Mouse (Mus musculus): Measurements from ENCODE around the gene Dnajc21. TPM values are rescaled to one million over a fixed set of nuclear protein-coding genes. Genes with fewer than 3 reads are reported as not detected.
"Not testable (repeated sequence)": the region's sequence is repeated elsewhere in the genome, so short reads cannot be mapped to it uniquely, and the experiment has no call there.

The Dnajc21 gene
- polyA plus RNA-seq (2015; fragmentation: Nextera tagmentation; extraction: Ambion mirVana) = 7.3 and 7.4 TPM in 2 replicates

DNA sequence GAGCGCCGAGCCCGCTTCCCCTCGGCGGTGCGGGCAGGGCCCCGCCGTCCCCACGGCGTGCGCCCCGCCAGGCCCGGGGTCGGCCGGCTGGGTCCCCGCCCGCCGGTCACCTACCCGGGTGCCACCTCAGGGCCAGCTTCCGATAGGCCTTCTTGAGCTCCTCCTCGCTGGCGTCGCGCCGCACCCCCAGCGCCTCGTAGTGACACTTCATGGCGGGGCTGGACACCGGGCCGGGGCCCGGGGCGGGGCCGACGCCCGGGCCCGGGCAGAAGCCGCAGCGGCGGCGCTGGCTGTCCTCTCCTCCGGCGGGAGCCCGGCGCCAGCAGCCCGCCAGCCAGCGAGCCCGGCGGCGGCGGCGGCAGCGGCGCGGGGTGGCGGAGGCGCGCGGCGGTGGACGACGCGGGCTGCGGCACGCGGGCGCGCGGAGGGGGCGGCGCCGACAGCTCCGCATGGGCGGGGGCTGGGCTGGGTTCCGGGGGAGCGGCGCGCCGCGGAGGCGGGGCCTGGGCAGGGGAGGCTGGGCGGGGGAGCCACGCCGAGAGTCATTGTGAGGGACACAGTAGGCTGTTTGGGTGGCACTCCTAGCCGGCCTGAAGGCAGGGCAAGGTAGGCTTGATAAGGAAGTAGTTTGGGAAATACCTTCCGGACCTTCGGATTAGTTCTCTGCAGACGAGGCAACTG lies at the start of gene Dnajc21:
Gene Dnajc21, minus strand, starts transcription at position 366 of the 681 bp plus-strand sequence.
- Histone ChIP-seq H3K4me1 (ENCODE audit: control insufficient read depth, insufficient read depth, low read length) (peaks cover 4% of the 10 kb centered on the region; the same call in 1 of the 2 replicates), H3K27ac (ENCODE audit: low read length) (peak within 1 kb of the TSS; percentile 88), H3K36me3 (ENCODE audit: control insufficient read depth, insufficient read depth, low read length) (peaks cover 3% of the 10 kb centered on the region; the same call in 1 of the 2 replicates), H3K9me3 (replicated peaks; ENCODE audit: control insufficient read depth, low read length) (no peaks in the 10 kb centered on the region), H3K9ac (ENCODE audit: low read length) (peak within 1 kb of the TSS; percentile 90), H3K27me3 (ENCODE audit: control insufficient read depth, insufficient read depth, low read length) (no peaks in the 10 kb centered on the region), H3K4me3 (replicated peaks; ENCODE audit: low read length) (peak within 1 kb of the TSS; percentile 87), H3K4me2 (ENCODE audit: low read depth, low read length) (peak within 1 kb of the TSS; percentile 85)
- under 1% methylated on average over 65 of the region's 87 CpGs for WGBS
- ATAC-seq (ENCODE audit: insufficient read depth, low FRiP score) = peak; percentile 99

DNA sequence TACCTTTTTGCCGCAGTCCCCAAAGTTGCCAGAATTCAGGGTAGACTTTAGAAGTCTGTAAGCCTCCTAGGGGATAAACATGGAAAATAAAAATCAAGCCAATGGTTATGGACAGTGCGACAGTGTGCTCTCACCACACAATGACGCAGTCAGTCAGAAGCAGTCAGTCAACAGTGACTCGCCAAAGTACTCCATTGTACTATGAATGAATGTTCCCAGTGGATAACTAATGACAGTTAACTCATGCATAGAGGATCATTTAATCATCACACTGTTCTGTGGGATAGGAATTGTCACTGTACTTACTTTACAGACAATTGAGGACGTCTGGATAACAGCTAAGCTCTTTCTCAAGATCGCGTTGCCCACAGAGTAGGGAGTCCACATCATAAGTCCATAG lies 44.9 kb upstream of the Dnajc21 start:
- H3K4me2 ChIP-seq (ENCODE audit: low read depth, low read length) = no peak overlapping the region
- H3K4me3 ChIP-seq (replicated peaks; ENCODE audit: low read length) = no peak overlapping the region
- no peaks in the 10 kb centered on the region for H3K27me3 ChIP-seq (ENCODE audit: control insufficient read depth, insufficient read depth, low read length)
- H3K4me1 ChIP-seq (ENCODE audit: control insufficient read depth, insufficient read depth, low read length) = no peaks in the 10 kb centered on the region
- H3K36me3 ChIP-seq (ENCODE audit: control insufficient read depth, insufficient read depth, low read length) = no peaks in the 10 kb centered on the region
- no peak overlapping the region for H3K9ac ChIP-seq (ENCODE audit: low read length)
- H3K27ac ChIP-seq (ENCODE audit: low read length) = no peak overlapping the region
- WGBS = 88% methylated on average over 7 of the region's 7 CpGs
- ATAC-seq (ENCODE audit: insufficient read depth, low FRiP score) = no peak
- no peaks in the 10 kb centered on the region for H3K9me3 ChIP-seq (replicated peaks; ENCODE audit: control insufficient read depth, low read length)

GRCm38 (mm10) chr15:10506099-10506498 lies 35.8 kb upstream of the Dnajc21 start:
- Histone ChIP-seq H3K36me3 (ENCODE audit: control insufficient read depth, insufficient read depth, low read length) (no peaks in the 10 kb centered on the region), H3K4me3 (replicated peaks; ENCODE audit: low read length) (no peak overlapping the region), H3K27me3 (ENCODE audit: control insufficient read depth, insufficient read depth, low read length) (no peaks in the 10 kb centered on the region), H3K9me3 (replicated peaks; ENCODE audit: control insufficient read depth, low read length) (no peaks in the 10 kb centered on the region), H3K27ac (ENCODE audit: low read length) (no peak overlapping the region), H3K9ac (ENCODE audit: low read length) (no peak overlapping the region), H3K4me1 (ENCODE audit: control insufficient read depth, insufficient read depth, low read length) (no peaks in the 10 kb centered on the region), H3K4me2 (ENCODE audit: low read depth, low read length) (no peak overlapping the region)
- no peak for ATAC-seq (ENCODE audit: insufficient read depth, low FRiP score)
- 68% methylated on average over 11 of the region's 11 CpGs for WGBS

DNA sequence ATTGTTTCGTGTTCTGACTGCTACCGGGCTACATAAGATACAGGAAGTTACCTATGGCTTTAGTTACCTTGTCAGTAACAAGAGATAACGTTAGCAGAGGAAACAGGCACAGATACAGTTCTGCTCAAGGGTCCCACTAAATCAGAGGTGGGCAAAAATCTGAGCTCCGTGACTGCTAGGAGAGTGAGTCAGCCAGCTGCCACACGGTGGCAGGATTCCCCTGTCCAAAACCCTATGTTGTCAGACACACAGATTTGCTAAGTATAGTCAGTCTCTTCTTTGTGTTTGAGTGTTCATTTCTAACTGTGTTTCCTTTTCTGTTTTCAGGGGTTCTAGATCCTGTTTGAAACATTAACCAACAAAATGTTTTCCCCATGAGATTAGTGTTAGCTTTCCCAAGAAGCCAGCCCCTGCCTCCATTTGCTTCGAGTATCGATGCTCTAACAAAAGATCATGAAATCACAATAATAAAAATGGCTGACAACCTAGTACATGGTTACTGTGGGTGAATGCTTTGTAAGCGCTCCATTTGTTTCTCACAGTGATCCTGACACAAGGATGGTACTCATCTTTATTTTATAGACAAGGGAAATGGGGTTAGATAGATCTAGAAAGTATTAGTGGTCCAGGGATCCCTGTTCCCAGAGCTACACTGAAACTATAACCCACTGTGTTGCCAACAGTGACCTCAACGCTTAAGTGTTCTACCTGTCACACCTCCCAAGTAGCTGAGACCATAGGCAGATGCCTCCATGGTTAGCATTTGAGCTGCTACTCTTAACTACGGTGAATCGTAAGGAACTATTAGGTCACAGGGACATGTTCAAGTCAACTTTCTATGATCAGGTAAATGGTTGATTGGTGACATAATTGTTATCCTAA lies 30.8 kb upstream of the Dnajc21 start:
- H3K4me2 ChIP-seq (ENCODE audit: low read depth, low read length) = no peak overlapping the region
- H3K9ac ChIP-seq (ENCODE audit: low read length) = no peak overlapping the region
- H3K36me3 ChIP-seq (ENCODE audit: control insufficient read depth, insufficient read depth, low read length) = no peaks in the 10 kb centered on the region
- H3K4me1 ChIP-seq (ENCODE audit: control insufficient read depth, insufficient read depth, low read length) = no peaks in the 10 kb centered on the region
- WGBS = 57% methylated on average over 11 of the region's 11 CpGs
- no peak overlapping the region for H3K4me3 ChIP-seq (replicated peaks; ENCODE audit: low read length)
- no peaks in the 10 kb centered on the region for H3K9me3 ChIP-seq (replicated peaks; ENCODE audit: control insufficient read depth, low read length)
- H3K27ac ChIP-seq (ENCODE audit: low read length) = no peak overlapping the region
- no peaks in the 10 kb centered on the region for H3K27me3 ChIP-seq (ENCODE audit: control insufficient read depth, insufficient read depth, low read length)
- no peak for ATAC-seq (ENCODE audit: insufficient read depth, low FRiP score)

GRCm38 (mm10) chr15:10500035-10500434 lies 29.7 kb upstream of the Dnajc21 start:
- H3K36me3 ChIP-seq (ENCODE audit: control insufficient read depth, insufficient read depth, low read length) = no peaks in the 10 kb centered on the region
- no peak overlapping the region for H3K4me2 ChIP-seq (ENCODE audit: low read depth, low read length)
- 69% methylated on average over 5 of the region's 5 CpGs for WGBS
- no peak overlapping the region for H3K27ac ChIP-seq (ENCODE audit: low read length)
- H3K4me3 ChIP-seq (replicated peaks; ENCODE audit: low read length) = no peak overlapping the region
- no peak overlapping the region for H3K9ac ChIP-seq (ENCODE audit: low read length)
- no peaks in the 10 kb centered on the region for H3K4me1 ChIP-seq (ENCODE audit: control insufficient read depth, insufficient read depth, low read length)
- no peaks in the 10 kb centered on the region for H3K9me3 ChIP-seq (replicated peaks; ENCODE audit: control insufficient read depth, low read length)
- no peak for ATAC-seq (ENCODE audit: insufficient read depth, low FRiP score)
- H3K27me3 ChIP-seq (ENCODE audit: control insufficient read depth, insufficient read depth, low read length) = no peaks in the 10 kb centered on the region

GRCm38 (mm10) chr15:10499593-10499992 lies 29.3 kb upstream of the Dnajc21 start:
- H3K4me1 ChIP-seq (ENCODE audit: control insufficient read depth, insufficient read depth, low read length) = no peaks in the 10 kb centered on the region
- H3K27ac ChIP-seq (ENCODE audit: low read length) = no peak overlapping the region
- H3K4me3 ChIP-seq (replicated peaks; ENCODE audit: low read length) = no peak overlapping the region
- H3K9ac ChIP-seq (ENCODE audit: low read length) = no peak overlapping the region
- no peaks in the 10 kb centered on the region for H3K27me3 ChIP-seq (ENCODE audit: control insufficient read depth, insufficient read depth, low read length)
- H3K36me3 ChIP-seq (ENCODE audit: control insufficient read depth, insufficient read depth, low read length) = no peaks in the 10 kb centered on the region
- WGBS = 72% methylated on average over 5 of the region's 5 CpGs
- ATAC-seq (ENCODE audit: insufficient read depth, low FRiP score) = no peak
- H3K4me2 ChIP-seq (ENCODE audit: low read depth, low read length) = no peak overlapping the region
- no peaks in the 10 kb centered on the region for H3K9me3 ChIP-seq (replicated peaks; ENCODE audit: control insufficient read depth, low read length)

DNA sequence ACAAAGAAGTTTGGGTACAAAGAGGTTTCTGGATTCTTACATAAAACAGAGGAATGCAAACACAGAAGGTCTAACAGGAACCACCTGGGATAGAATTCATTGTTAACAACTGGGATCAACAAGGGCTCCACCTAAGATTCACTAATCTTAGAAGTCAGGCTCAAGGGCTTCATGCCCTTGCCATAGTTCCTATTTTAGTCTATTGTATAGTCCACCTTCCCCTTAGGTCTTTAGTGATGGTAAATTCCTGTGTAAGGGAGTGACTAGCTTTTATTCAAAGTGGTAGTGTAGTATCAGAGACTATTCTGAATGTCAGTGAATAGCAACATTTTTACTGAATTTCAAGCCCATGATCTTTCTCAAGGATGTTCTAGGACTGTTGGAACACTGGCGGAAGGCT lies 26.4 kb upstream of the Dnajc21 start:
- H3K36me3 ChIP-seq (ENCODE audit: control insufficient read depth, insufficient read depth, low read length); H3K27me3 ChIP-seq (ENCODE audit: control insufficient read depth, insufficient read depth, low read length); H3K27ac ChIP-seq (ENCODE audit: low read length); ATAC-seq (ENCODE audit: insufficient read depth, low FRiP score); H3K4me1 ChIP-seq (ENCODE audit: control insufficient read depth, insufficient read depth, low read length); H3K4me3 ChIP-seq (replicated peaks; ENCODE audit: low read length); H3K4me2 ChIP-seq (ENCODE audit: low read depth, low read length); H3K9me3 ChIP-seq (replicated peaks; ENCODE audit: control insufficient read depth, low read length); H3K9ac ChIP-seq (ENCODE audit: low read length): not testable (repeated sequence)
- 96% methylated on average over 1 of the region's 1 CpGs for WGBS

DNA sequence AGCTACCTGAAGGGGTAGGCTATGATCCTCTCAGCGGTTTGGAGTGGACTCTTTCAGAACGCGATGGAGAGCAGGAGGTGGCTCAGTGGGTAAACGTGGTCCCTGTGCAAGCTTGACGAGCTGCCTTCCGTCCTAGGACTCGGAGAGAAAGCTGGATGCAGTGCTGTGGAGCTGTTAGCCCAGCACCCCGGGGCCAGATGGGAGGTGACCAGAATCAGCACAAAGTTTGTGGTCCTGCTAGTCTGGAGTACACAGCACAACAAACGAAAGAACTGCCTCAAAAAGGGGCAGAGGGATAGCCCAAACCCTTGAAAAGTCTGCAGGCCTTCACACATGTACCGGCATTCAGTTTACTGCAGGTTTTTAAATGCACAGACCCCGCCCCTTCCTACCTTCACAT lies 25.6 kb upstream of the Dnajc21 start:
- Histone ChIP-seq H3K27me3 (ENCODE audit: control insufficient read depth, insufficient read depth, low read length) (no peaks in the 10 kb centered on the region), H3K4me1 (ENCODE audit: control insufficient read depth, insufficient read depth, low read length) (no peaks in the 10 kb centered on the region), H3K4me2 (ENCODE audit: low read depth, low read length) (no peak overlapping the region), H3K27ac (ENCODE audit: low read length) (no peak overlapping the region), H3K9me3 (replicated peaks; ENCODE audit: control insufficient read depth, low read length) (no peaks in the 10 kb centered on the region), H3K9ac (ENCODE audit: low read length) (no peak overlapping the region), H3K36me3 (ENCODE audit: control insufficient read depth, insufficient read depth, low read length) (peaks cover 9% of the 10 kb centered on the region; the same call in 1 of the 2 replicates), H3K4me3 (replicated peaks; ENCODE audit: low read length) (no peak overlapping the region)
- 92% methylated on average over 11 of the region's 11 CpGs for WGBS
- ATAC-seq (ENCODE audit: insufficient read depth, low FRiP score) = no peak

DNA sequence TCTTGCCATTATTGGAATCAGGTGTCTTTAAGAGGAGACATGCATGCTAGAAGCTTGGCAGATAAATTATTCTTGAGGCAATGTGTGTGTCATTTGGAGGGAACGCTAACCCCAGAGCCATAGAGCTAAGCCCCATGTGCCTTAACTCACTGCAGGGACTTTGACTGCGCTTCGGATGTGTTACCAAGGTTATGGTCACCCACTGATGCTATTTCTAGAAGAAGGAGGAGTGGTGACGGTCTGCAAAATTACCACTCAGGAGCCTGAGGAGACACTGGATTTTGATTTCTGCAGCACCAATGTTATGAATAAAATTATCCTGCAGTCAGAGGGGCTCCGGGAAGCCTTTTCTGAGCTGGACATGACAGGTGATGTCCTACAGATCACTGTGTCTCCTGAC lies 19.8 kb upstream of the Dnajc21 start:
- no peaks in the 10 kb centered on the region for H3K27me3 ChIP-seq (ENCODE audit: control insufficient read depth, insufficient read depth, low read length)

More for the DNA sequence above, 19.8 kb upstream of the Dnajc21 start:
- Histone ChIP-seq H3K27ac (ENCODE audit: low read length) (no peak overlapping the region), H3K9me3 (replicated peaks; ENCODE audit: control insufficient read depth, low read length) (no peaks in the 10 kb centered on the region), H3K36me3 (ENCODE audit: control insufficient read depth, insufficient read depth, low read length) (peaks cover 9% of the 10 kb centered on the region; the same call in 1 of the 2 replicates), H3K4me2 (ENCODE audit: low read depth, low read length) (no peak overlapping the region), H3K4me1 (ENCODE audit: control insufficient read depth, insufficient read depth, low read length) (peaks cover 3% of the 10 kb centered on the region; the same call in 1 of the 2 replicates), H3K4me3 (replicated peaks; ENCODE audit: low read length) (no peak overlapping the region), H3K9ac (ENCODE audit: low read length) (no peak overlapping the region)
- no peak for ATAC-seq (ENCODE audit: insufficient read depth, low FRiP score)
- WGBS = 96% methylated on average over 5 of the region's 5 CpGs
